Mouse (Mus musculus): ENCODE results near the gene Npdc1.
A peak's percentile ranks its signal among the peaks of the same experiment; 100 is the strongest.
"Not testable (repeated sequence)": the region's sequence is repeated elsewhere in the genome, so short reads cannot be mapped to it uniquely, and the experiment has no call there.

Npdc1 gene

DNA sequence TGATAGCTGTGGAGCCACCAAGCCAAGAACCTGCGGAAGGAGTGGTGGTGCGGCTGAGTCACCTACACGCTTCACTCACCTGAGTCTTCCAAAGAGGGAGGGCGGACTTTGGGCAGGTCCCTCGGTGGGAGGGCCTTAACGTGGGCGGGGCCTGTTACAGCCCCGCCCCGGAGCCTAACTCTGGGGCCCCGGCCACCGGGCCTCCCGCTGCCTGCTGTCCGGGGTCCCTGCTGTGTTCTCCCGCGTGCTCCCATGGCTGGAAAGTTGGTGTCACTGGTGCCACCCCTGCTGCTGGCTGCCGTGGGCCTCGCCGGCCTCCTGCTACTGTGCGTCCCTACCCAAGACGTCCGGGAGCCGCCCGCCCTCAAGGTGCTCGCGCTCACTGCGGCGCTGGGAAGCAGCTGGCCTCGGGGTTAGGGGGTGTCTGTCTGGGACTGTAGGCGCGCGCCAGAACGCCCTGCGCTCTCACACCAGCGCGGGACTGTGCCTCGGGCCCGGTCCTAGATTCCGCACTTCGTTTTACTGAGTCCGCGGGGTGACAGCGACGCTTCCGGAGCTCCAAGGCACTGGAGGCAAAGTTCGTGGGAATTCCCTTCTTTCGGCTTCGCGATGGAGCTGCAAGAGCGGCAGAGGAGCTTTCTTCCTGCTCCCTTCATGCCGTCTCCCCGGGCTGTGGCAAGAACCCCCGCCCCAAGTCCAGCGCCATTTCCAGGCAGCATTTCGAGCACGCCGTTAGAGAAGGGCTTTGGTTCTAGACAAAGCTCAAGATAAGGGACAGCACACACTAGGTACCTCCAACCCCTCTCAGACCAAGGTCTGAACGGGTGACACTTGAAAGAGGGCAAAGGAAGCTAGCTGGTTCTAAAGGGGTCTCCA, 3.2 kb upstream of the Npdc1 start, which contains the start of gene Entpd2:
Gene Entpd2, plus strand, starts transcription at position 154 of the 876 bp plus-strand sequence.
- DNase-seq (ENCODE audit: low spot score in 2 of 2): peak in 1 of 2 experiments; percentile 12

DNA sequence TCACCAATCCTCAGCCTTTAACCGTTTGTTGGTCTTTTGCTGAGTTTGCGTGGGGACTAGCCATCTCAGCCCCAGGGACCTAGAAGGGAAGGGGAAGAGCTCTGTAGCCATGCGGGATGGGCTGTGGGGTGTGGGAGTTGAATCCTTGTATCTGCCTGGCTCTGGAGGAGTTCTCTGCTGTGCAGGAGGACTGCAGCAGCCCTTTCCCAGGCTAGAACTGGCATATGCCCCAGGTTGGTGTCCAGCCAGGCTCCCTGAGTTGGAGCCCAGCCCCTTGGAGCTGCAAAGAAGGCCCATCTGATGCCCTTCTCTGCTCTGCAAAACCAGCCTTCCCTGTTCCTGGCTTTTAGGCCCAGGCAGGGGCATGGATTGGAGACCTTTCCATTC, 2.6 kb upstream of the Npdc1 start:
- no peak for DNase-seq (ENCODE audit: low spot score in 2 of 2)

DNA sequence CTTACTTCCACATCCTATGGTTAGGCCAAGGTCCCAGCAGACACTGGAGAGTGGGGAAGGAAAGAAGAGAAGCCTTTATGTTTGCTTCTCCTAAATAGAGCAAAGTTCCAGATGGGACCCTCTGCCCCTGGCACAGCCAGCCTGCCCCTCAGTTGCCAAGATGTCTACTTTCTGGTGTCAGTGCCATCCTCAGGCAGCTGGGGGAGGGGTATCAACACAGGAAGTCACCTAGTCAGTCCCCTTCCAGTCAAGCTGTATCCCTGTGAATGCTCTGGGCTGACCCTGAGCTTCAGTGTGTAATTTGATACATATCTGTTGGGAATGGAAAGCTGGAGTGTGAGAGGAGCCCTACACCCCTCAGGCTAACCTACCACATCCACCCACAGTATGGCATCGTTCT, 2.1 kb upstream of the Npdc1 start:
- DNase-seq (ENCODE audit: low spot score in 2 of 2): no peak

DNA sequence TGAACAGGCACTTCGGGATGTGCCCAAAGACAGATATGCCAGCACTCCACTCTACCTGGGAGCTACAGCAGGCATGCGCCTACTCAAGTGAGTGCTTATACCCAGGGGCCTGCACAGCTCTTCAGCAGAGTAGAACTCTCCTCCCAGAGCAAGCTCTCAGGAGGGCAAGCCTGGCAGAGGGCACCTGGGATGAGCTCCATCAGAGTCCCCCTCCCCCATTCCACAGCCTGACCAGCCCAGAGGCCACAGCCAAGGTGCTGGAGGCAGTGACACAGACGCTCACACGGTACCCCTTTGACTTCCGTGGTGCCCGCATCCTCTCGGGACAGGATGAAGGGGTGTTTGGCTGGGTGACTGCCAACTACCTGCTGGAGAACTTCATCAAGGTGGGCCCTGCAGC, 1.1 kb upstream of the Npdc1 start:
- DNase-seq (ENCODE audit: low spot score in 2 of 2): no peak

DNA sequence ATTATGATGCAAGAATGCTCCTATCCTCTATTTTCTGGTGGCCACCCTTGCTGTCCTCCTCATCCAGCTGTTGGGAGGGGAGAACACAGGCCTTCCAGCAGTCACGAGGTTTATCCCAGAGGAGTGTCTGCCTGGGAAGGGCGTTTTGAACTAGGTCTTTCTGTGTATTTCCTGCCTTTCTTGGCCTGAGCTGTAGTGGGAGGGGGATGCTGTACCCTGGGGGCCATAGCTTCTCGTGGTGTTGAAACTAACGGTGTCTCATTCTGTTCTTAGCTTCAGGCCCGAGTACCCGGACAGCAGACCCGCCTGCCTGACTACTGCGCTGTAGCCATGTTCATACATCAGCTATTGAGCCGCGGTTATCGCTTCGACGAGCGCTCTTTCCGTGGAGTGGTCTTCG, 1.1 kb downstream of the Npdc1 start:
- DNase-seq (ENCODE audit: low spot score in 2 of 2): no peak

DNA sequence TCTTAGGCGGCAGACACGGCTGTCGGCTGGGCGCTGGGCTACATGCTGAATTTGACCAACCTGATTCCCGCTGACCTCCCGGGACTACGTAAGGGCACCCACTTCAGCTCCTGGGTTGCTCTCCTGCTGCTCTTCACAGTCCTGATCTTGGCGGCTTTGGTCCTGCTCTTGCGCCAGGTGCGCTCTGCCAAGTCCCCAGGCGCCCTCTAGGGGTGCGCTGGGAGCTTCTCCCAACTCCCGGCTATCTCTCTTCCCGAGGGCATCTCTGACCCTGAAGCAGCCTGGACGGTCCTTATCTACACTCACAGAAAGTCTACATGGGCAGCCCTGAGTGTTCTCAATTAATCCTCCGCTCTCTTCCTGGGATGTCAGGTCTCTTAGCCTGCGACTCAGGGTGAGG, 1.6 kb downstream of the Npdc1 start:
- peak in 1 of 2 experiments; percentile 25 for DNase-seq (ENCODE audit: low spot score in 2 of 2)

DNA sequence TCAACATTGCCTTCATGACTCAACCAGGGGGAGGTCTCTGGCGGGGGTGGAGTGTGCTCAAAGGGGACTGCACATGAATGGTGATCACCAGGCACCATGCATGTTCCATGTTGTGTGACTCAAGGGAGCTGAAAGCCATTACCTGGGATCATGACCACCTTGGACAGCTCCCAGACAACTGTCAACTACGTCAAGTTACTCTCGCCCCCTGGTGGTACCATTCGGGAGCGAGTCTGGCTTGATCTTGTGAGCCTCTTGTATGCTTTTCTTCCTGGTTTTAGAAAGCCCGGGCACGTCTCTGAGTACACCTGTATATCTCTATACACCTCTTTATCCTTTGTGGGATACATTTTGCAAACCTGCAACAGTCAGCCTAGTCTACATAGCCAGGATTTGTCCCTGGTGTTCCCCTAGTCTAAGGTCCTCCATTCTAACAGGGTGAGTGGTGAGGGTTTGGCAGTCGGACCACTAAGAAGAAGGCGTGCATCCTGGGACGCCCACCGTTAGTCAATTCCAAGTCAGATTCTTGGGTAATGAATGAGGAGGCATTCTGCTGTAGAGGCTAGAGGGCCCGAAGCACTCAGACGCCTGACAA, 3.3 kb downstream of the Npdc1 start:
- DNase-seq (ENCODE audit: low spot score in 2 of 2): peak; percentile 82 to 93

DNA sequence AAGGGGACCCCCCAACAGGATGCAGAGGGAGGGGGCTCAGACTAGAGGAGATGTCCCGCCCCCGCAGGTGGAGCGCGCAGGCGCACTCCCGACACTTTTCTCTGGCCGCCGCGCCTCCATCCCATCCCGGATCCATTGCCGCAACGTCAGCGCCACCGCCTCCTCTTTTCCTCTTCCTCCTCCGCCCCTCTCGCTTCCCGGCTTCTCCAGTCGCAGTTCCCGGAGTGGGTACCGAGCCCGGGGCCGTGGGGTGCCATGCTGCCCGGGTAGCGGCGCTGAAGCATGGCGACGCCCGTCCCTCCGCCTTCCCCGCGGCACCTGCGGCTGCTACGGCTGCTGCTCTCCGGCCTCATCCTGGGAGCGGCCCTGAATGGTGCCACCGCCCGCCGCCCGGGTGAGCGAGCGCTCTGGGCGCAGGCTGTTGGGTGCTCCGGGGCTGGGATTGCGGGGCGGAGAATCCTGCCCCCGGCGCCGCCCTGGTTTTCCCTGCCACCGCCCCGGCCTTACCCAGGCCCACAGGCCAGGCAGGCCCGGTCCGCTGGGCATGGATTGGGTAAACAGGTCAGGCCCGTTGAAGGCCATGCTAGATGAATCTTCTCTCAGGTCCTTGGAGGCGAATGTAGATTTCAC, 3.9 kb downstream of the Npdc1 start:
- DNase-seq (ENCODE audit: low spot score in 2 of 2): no peak

DNA sequence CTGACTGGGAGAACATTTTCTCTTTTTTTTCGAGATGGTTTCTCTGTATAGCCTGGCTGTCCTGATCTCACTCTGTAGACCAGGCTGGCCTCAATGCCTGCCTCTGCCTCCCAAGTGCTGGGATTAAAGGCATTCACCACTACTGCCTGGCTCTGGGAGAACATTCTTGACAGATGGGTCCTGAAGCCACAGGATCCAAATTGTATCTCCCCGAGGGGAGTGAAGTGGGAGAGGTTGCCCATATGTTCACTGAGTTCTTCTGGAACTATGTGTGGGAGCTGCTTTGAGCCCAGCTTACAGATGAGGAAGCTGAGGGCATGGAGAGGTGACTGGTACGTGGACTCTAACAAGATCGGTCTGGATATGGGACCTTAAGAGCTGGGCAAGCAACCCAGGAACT, 4.8 kb downstream of the Npdc1 start:
- DNase-seq (ENCODE audit: low spot score in 2 of 2): no peak

DNA sequence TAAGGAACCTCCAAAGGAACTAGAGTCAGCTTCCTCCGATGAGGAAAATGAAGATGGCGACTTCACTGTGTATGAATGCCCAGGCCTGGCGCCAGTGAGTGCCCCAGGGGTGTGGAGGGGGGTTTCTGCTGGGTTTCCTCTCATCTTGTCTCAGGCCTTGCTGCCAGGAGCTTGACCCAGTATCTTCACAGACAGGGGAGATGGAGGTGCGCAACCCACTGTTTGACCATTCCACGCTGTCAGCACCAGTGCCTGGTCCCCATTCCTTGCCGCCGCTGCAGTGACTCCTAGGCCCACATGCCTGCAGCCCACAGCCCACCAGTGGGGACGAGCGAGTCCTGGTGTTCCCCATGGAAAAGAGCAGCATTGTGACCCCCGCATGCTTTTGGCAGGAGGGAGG, 9.8 kb downstream of the Npdc1 start:
- DNase-seq (ENCODE audit: low spot score in 2 of 2): peak in 1 of 2 experiments; percentile 10

DNA sequence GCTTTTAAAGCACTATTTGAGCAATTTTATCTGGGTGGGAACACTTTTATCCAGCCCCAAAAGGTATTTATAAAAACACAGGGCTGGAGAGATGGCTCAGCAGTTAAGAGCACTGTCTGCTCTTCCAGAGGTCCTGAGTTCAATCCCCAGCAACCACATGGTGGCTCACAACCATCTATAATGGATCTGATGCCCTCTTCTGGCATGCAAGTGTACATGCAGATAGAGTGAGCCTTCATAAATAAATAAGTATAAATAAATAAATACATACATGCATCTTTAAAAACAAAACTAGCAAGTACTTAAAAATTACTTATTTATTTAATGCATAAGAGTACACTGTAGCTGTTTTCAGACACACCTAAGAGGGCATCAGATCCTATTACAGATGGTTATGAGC, 14.3 kb downstream of the Npdc1 start:
- DNase-seq (ENCODE audit: low spot score in 2 of 2): not testable (repeated sequence)

DNA sequence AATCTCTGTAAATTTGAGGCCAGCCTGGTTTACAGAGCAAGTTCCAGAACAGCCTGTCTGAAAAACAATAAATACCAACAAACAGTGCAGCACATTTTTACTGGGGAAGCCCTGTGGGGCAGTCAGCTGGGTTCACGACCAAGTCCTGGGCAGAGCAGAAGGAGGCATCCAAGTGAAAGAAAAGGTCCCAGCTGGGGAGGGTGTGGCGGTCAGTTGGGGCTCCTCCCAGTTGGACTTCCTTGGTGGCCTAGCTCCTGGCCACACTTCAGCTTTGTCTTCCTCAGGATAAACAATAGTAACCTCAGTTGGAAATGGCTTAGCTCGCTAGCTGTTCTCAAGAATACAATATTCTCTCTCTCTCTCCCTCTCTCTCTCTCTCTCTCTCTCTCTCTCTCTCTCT, 18.3 kb downstream of the Npdc1 start:
- no peak for DNase-seq (ENCODE audit: low spot score in 2 of 2)

DNA sequence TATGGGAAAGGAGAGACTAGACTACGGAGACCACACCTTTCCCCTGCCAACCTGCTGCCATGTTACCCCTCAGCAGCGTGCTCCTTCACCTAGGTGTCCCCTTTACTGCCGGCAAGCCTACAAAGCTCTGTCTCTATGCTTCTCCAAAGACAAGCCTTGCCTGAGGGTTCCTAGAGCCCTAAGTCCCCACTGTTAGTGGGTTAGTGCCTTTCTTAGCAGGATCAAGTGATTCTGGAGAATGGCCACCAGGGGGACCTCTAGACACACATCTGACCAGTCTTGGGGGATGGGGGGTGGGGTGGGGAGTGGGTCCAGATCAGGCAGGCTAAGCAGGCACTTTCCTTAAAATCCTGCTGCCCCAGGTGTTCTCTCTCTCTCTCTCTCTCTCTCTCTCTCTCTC, 22.7 kb downstream of the Npdc1 start:
- DNase-seq (ENCODE audit: low spot score in 2 of 2): no peak

DNA sequence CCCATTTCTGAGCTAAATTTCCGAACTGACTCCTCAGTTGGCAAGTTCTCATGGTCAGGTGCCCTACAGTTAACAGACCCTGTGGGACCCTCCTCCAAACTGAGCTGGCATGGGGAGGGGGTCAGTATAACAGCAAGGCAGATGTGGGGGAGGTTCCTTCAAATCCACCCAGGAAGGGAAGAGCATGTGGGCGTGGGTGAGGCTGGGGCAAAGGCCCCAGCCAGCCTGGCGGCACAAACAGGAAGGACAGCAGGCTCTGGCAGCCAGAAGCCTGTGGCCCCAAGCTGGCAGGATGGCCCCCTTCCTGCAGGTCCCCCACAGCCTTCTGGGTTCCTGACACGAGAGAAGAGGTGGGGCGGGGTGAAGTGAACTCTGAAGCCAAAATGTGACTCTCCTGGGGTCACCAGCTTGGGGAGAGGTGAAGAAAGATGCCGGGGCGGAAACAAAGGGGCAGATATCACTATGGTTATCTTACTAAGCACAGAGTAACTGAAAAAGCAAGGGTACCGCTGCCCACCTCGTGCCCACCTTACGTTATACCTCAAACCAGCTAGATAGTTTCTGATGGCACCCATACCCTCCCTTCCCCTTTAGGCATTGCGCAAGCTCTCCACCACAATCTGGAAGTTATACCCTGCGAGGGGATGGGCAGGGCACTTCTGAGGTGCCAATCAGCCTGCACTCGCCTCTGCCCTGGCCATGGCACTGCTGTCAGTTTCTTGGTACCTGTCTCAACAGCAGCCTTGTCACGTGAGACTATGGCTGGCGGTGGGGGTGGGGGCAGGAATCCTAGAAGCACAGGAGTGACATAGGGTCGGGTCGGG, 23.6 kb downstream of the Npdc1 start, which contains the start of gene Fut7:
Gene Fut7, plus strand, starts transcription at position 681 of the 824 bp plus-strand sequence.
- DNase-seq (ENCODE audit: low spot score in 2 of 2): peak in 1 of 2 experiments; percentile 41

DNA sequence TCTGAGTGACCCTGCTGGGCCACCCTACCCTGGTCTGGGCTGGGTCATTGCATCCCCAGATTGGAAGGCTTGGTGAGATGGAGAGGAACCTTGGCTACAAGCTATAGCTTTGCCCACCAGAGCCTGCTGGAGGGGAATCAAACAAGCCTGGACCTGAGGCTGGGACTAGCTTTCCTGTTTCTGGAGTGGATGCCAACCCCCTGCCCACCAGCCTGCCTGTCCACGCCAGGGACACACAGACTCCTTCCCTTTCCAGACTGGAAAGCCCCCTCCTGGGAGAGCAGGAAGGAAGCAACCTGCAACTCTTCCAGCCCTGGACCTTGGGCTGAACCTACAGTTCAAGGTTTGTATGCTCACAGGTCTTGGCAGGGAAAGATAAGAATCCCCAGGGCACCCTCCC, 24.5 kb downstream of the Npdc1 start:
- DNase-seq (ENCODE audit: low spot score in 2 of 2): no peak

DNA sequence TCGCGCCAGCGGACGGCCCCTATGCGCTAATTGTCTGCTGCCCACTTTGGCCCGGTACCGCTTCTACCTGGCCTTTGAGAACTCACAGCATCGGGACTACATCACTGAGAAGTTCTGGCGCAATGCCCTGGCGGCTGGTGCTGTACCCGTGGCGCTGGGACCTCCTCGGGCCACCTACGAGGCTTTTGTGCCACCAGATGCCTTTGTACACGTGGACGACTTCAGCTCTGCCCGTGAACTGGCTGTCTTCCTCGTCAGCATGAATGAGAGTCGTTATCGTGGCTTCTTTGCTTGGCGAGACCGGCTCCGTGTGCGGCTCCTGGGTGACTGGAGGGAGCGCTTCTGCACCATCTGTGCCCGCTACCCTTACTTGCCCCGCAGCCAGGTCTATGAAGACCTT, 26.3 kb downstream of the Npdc1 start:
- peak in 1 of 2 experiments; percentile 60 for DNase-seq (ENCODE audit: low spot score in 2 of 2)

DNA sequence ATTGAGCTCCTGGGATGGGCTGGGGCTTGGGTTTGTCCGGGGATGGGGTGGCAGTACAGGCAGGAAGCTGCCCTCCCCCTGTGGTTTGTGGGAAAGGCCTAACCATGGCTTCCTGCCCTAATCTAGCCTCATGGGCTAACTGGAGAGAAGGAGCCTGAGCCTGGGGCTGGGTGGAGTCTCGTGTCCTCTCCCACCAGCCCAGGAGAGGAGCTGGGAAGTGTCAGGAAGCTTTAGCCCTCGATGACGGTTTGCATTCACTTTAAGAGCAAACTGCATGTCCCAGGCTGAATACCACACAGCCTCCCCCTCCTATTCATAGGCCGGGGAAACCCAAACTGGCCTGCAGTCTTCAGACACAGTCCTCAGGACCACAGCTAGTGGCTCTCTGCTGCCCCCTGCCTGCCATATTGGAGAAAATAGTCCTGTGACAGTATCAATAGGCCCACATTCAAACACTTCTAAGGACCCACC, 27.6 kb downstream of the Npdc1 start:
- peak; percentile 68 to 88 for DNase-seq (ENCODE audit: low spot score in 2 of 2)

DNA sequence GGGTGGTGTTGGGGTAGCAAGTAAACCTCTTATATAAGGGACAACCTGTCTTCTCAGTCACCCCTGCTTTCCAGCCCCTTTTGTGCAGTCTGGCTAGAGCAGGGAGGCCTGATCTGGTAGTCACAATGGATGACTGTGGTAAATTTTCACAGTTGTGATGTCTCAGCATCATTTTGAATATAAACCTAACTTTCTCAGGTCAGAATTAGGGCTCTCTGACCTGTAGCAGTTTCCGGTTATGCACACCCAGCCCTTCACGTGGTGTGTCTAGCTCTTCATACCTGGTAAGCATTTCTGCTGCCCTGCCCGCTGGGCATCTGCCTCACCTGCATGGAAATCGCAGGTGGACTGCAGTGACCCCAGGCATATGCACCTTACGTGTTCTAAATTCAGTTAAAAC, 28.1 kb downstream of the Npdc1 start:
- DNase-seq (ENCODE audit: low spot score in 2 of 2): no peak

DNA sequence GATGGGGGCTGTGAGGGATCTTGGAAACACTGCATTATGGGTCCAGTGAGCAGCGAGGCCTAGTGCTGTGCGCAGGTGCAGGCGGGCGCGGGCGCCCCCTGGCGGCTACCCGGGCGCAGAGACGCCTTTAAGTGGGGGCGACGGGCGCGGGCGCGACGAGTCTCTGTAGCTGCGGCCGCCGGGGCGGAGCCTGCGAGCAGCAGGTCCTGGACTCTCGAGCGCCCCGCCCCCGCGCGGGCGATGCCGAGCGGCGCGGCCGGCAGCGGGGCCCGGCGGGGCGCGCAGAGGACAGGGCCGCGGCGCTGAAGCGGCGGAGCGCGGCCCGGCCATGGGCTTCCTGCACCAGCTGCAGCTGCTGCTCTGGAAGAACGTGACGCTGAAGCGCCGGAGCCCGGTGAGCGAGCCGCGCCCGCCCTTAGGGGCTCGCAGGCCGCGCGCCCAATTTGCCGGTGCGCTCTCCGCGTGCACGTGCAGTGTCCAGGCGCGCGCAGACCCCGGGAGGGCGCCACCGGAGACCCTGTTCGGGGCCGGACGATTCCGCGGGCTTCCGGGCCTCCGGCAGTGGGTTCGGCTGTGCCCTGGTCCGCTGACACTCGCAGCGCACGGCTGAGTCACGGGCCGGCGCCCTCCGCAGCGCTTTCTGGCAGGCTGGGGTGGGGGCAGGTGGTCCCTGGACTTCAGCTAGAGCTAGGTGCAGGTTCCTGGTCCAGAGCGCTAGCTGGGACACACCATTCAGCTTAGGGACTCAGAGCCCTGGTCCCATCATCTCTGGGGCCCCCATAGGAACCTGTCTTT, 29.5 kb downstream of the Npdc1 start, which contains the start of gene Abca2:
Gene Abca2, plus strand, starts transcription at position 262 of the 795 bp plus-strand sequence.
- DNase-seq (ENCODE audit: low spot score in 2 of 2): peak; percentile 92 to 98

DNA sequence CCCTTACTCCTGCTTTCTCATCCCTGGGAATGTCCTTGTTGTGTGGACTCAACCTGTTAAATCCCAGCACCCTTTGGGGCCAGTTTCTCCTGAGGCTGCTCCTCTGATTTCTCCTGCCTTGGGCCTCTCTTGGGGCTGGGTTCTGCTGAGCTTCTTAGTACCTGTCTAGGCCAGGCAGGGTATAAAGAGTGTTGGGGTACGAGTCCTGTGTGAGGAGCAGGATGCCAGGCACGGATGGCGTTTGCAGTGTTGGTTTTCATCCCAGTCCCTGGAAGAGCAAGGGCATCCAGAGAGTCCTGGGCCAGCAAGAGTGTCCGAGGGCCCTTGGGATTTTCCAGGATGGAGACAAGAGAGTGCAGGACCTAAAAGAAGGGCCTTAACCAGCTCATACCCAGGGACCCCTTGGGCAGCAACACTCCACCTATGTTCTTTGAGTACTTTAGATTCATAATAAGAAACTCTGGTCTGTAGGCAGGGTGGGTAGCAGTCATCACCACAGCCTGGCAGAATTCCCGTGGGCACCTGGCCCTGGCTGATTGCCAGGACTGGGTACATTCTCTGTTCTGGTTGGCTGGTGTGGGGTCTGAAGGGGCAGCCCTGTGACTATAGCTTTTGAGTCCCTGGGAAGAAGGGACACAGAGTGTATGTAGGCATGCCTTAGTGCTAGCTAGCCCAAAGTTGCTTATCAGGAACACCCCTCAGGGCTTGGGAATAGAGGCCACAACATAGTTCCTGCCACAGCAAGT, 30.5 kb downstream of the Npdc1 start:
- DNase-seq (ENCODE audit: low spot score in 2 of 2): peak in 1 of 2 experiments; percentile 58

Measured in spleen, postnatal 4 days (tissue).